Mouse (Mus musculus) lung, adult 2 months (tissue): Measurements from ENCODE around the gene Nfkbie. TPM values are rescaled to one million over a fixed set of nuclear protein-coding genes. Genes with fewer than 3 reads are reported as not detected.
A peak's percentile ranks its signal among the peaks of the same experiment; 100 is the strongest.

Experiments
- DNase-seq: peaks from one replicate; pipeline ENCODE4 v3.0.0; 2022
- H3K4me1 ChIP-seq: fragments of 200-500 bp; 2 replicates; pipeline ENCODE4 v1.6.1; 2011; ENCODE audit warnings: low read length; ENCODE audit not compliant: control insufficient read depth, insufficient read depth
- H3K4me3 ChIP-seq: fragments of 200-500 bp; replicated peaks from 2 replicates; pipeline ENCODE3; 2011; ENCODE audit warnings: low read depth, mild to moderate bottlenecking, control low read depth, low read length; ENCODE audit errors: extremely low read depth
- CTCF ChIP-seq: fragments of 200-500 bp; IDR thresholded peaks from 2 replicates; pipeline ENCODE4 v1.5.1; 2011; ENCODE audit warnings: mild to moderate bottlenecking, low read length, control low read depth; ENCODE audit not compliant: insufficient read depth
- POLR2A ChIP-seq: fragments of 200-500 bp; IDR thresholded peaks from 2 replicates; pipeline ENCODE4 v1.6.1; 2011; ENCODE audit warnings: low read depth, mild to moderate bottlenecking, control low read depth, low read length, borderline replicate concordance; ENCODE audit errors: extremely low read depth
- WGBS: fragments of 180-500 bp; shearing (Covaris S2); methylation state at CpG from one replicate; pipeline ENCODE4 v1.1.7; 2018; 5-methylcytosine and 5-hydroxymethylcytosine counted together
- polyA plus RNA-seq: library from polyadenylated mRNA; depleted of rRNA; stranded (reverse); fragments of >200 nt; gene quantifications from 2 replicates; pipeline ENCODE4 v1.2.3, GENCODE M21; 2012; rRNA removed

Nfkbie gene
- 7.2 and 7.8 TPM in 2 replicates for polyA plus RNA-seq

GRCm38 (mm10) chr17:45555452-45556106 is at the start of gene Nfkbie:
Nfkbie (plus strand) TSS chr17:45555703.
- no peak for TF ChIP-seq CTCF
- TF ChIP-seq POLR2A = peak; percentile 68; the same call in 1 of the 2 replicates
- DNase-seq = peak; percentile 96
- peaks cover 2% of the 10 kb centered on the region; the same call in 1 of the 2 replicates for H3K4me1 ChIP-seq
- WGBS = under 1% methylated on average over 45 of the region's 45 CpGs
- H3K4me3 ChIP-seq = peak within 1 kb of the TSS; percentile 79

- TF ChIP-seq POLR2A (no peak), CTCF (0 out of 2 replicates have a peak, but pooled peaks have one; percentile 4)
- Histone ChIP-seq H3K4me1 (0 out of 2 replicates have a peak, but pooled peaks cover 2% of the 10 kb centered on the region), H3K4me3 (no peak overlapping the region)
- 60% methylated on average over 6 of the region's 6 CpGs for WGBS
- DNase-seq = no peak
Observed at GRCm38 (mm10) chr17:45505941-45506465, 49.5 kb upstream of the Nfkbie start.

- DNase-seq = peak; percentile 97
- Histone ChIP-seq H3K4me3 (peak within 1 kb of the TSS; percentile 94), H3K4me1 (0 out of 2 replicates have a peak, but pooled peaks cover 2% of the 10 kb centered on the region)
- 0 out of 2 replicates have a peak, but pooled peaks have one; percentile 45 for TF ChIP-seq POLR2A
- peak; percentile 55 for TF ChIP-seq CTCF
- WGBS = under 1% methylated on average over 42 of the region's 42 CpGs
Observed at GRCm38 (mm10) chr17:45506700-45507189, 48.8 kb upstream of the Nfkbie start, which contains the start of gene Aars2. Aars2 (plus strand) TSS chr17:45506841.

- H3K4me1 ChIP-seq = 0 out of 2 replicates have a peak, but pooled peaks cover 2% of the 10 kb centered on the region
- no peak overlapping the region for H3K4me3 ChIP-seq
- TF ChIP-seq CTCF = no peak
- TF ChIP-seq POLR2A = no peak
- WGBS = 80% methylated on average over 4 of the region's 4 CpGs
- DNase-seq = no peak
Observed at GRCm38 (mm10) chr17:45510871-45511270, 44.6 kb upstream of the Nfkbie start.

DNA sequence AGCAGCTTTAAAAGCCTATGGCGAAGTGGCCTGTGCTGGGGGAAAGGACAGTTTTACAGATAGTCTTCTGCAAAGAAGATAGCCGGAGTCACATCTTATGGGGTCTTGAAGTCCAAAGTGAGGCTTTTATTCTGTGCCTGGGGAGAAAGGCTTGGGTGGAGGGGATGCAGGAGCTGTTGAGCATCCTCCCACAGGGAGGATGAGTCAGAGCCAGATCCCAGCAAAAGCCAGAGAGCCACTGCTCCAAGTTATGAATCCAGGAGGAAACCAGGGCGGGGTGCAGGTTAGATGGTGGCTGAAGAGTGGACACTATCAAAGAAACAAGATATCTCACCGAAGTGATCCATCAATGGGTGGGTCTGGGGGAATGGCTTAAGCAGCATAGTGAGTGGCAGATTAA is 43.7 kb upstream of the Nfkbie start:
- TF ChIP-seq POLR2A (no peak), CTCF (no peak)
- H3K4me3 ChIP-seq = no peak overlapping the region
- no peak for DNase-seq
- H3K4me1 ChIP-seq = 0 out of 2 replicates have a peak, but pooled peaks cover 2% of the 10 kb centered on the region
- WGBS = 94% methylated on average over 4 of the region's 4 CpGs

DNA sequence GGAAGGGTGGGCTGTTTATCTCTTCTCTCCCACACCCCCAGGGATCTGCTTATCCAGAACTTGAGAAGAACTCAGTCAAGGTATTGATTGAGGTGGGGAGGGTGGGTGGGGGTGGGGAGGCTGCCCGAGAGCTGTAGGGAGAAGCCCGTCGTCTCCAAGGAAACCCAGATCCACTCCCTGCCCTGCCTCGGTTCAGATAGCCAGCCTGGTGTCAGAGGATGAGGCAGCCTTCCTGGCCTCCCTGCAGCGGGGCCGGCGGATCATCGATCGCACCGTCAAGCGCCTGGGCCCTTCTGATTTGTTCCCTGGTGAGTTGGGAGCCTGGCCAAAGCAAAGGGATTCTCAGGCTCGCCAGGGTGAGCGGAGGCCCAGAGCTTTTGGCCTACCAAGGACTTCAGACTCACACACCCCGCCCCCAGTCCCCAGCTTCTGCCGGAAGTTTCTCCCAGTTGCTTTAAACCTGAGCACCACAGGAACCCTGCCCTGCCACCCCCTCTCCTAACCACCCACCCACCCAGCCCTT is 40.2 kb upstream of the Nfkbie start:
- DNase-seq = no peak
- H3K4me1 ChIP-seq = no peaks in the 10 kb centered on the region
- no peak overlapping the region for H3K4me3 ChIP-seq
- 64% methylated on average over 15 of the region's 15 CpGs for WGBS
- TF ChIP-seq POLR2A = no peak
- no peak for TF ChIP-seq CTCF

GRCm38 (mm10) chr17:45515806-45516205 is 39.7 kb upstream of the Nfkbie start:
- Histone ChIP-seq H3K4me1 (no peaks in the 10 kb centered on the region), H3K4me3 (no peak overlapping the region)
- no peak for DNase-seq
- WGBS = 85% methylated on average over 10 of the region's 10 CpGs
- no peak for TF ChIP-seq POLR2A
- no peak for TF ChIP-seq CTCF

- H3K4me3 ChIP-seq = no peak overlapping the region
- TF ChIP-seq CTCF = peak; percentile 65
- TF ChIP-seq POLR2A = no peak
- H3K4me1 ChIP-seq = no peaks in the 10 kb centered on the region
- peak; percentile 74 for DNase-seq
- 49% methylated on average over 8 of the region's 8 CpGs for WGBS
Observed at GRCm38 (mm10) chr17:45516488-45516887, 39.0 kb upstream of the Nfkbie start.

- DNase-seq = no peak
- H3K4me3 ChIP-seq = no peak overlapping the region
- TF ChIP-seq CTCF = no peak
- TF ChIP-seq POLR2A = no peak
- 94% methylated on average over 21 of the region's 21 CpGs for WGBS
- H3K4me1 ChIP-seq = no peaks in the 10 kb centered on the region
Observed at GRCm38 (mm10) chr17:45517135-45517534, 38.4 kb upstream of the Nfkbie start.
